Mouse (Mus musculus) gastrocnemius, postnatal 25 days (tissue): ENCODE results near the gene 6030452D12Rik. TPM values are rescaled to one million over a fixed set of nuclear protein-coding genes. Genes with fewer than 3 reads are reported as not detected.

Source experiments
- DNase-seq: peaks from one replicate; pipeline ENCODE4 v3.0.0; 2022
- total RNA-seq, 2 experiments: library from RNA; stranded (reverse); gene quantifications; 1 replicate in 1 of 2; 2 replicates in 1 of 2; pipeline ENCODE4 v1.2.3; 2021

Gene 6030452D12Rik
- total RNA-seq, 2 experiments from 2014 or later: not detected

DNA sequence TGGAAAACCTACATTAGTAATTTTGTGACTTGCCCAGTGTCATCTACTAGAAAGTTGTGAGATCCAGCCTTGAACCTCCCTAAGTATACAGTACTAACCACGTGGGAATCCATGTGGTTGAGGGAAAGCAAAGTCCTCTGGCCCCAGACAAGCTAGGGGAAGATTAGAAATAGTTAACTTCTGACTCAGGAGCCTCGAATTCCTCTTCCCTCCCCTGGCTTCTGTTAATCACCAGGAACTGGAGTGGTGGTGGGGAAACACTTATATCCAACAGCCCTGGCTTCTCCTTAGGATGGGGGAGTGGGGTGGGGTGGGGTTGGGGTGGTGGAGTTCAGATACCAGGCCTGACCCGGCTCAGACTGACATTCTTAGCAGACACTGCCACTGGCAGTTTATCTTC, 18.4 kb downstream of the 6030452D12Rik start:
- DNase-seq: no peak

GRCm38 (mm10) chr8:106520578-106520977, 20.3 kb downstream of the 6030452D12Rik start:
- no peak for DNase-seq

- no peak for DNase-seq
Measured at GRCm38 (mm10) chr8:106521845-106522244, 21.5 kb downstream of the 6030452D12Rik start.

DNA sequence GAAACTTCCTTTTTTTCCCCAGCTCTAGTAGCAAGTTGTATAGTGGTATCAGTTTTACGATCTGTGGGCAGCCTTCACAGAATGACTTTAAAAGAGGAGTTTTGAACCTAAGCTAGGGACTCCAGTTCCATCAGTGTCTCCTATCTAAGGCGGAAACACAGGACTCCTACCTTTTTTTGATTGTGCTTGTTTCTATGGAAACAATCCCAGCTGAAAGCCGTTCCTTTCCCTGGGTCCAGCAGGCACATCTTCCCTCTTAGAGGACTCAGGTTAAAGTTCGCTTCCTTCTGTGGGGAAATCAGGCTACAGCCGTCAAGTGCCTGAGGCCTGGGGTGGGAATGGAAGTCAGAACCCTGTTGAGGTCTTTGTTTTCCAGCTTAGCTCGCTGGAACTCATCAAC, 26.4 kb downstream of the 6030452D12Rik start:
- DNase-seq: no peak

DNA sequence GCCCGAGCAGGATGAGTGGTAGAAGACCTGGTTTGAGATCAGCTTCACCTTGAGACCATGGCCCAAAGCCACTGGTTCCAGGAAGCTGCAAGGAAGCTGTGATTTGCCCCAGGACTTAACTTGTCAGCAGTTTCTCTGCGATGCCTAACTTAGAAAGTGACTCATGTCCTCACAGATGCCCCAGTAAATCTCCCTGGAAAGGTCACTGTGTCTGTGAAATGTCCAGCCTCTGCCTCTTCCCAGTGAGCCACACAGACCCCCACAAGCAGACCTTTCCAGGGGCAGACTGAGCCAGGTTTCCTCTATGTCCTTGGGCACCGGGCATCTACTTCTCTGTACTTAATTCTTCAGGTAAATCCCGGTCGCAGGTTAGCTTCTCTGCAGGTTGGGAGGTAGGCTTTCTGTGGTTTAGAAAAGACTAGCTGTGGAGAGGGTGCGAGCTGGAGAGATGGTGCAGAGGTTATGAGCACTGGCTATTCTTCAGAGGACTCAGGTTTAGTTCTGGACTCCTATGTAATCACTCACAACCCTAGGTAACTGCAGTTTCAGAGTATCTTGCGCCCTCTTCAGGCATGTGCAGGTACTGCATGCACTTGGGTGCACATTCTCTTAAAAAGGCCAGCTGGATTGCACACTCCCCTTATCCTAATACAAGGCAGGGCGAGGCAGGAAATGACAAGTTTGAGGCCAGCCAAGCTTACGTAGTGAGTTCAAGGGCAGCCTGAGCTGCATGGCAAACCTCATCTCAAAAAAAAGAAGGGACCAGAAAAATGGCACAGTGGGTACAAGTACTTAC, 27.1 kb downstream of the 6030452D12Rik start:
- no peak for DNase-seq

DNA sequence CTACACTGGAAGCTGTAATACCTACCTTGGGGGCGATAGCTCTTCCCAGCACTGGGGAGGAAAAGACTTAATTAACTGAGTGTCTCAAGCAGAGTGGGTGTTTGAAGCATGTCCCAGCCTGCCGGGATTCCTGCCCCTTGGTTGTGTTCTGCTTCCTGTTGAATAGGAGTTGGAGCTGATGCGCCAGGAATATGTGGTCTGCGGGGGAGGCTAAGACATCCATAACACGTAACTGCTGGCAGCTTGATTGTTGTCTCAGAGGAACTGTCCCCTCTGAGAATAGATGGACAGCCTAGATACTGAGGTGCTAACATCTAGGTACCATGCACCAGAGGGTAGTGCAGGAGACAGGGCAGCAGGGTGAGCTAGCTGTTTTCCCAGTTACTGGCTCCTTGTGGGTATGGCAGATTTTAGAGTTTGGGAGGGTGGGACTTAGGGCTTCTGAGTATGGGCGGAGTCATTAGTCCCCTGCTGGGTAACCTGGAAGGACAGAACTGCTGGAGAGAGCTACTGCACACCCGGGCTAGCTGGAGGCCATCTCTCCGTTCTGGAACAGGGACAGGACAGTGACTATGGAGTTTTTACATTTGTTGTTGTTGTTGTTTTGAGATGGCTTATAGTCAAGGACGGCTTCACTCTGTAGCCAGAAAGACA, 28.4 kb downstream of the 6030452D12Rik start:
- DNase-seq: no peak

GRCm38 (mm10) chr8:106529885-106530482, 29.7 kb downstream of the 6030452D12Rik start:
- no peak for DNase-seq

GRCm38 (mm10) chr8:106530566-106530965, 30.2 kb downstream of the 6030452D12Rik start:
- no peak for DNase-seq

- DNase-seq: no peak
Measured at GRCm38 (mm10) chr8:106533709-106534108, 33.4 kb downstream of the 6030452D12Rik start.

- DNase-seq: no peak
Measured at GRCm38 (mm10) chr8:106534449-106534848, 34.1 kb downstream of the 6030452D12Rik start.

DNA sequence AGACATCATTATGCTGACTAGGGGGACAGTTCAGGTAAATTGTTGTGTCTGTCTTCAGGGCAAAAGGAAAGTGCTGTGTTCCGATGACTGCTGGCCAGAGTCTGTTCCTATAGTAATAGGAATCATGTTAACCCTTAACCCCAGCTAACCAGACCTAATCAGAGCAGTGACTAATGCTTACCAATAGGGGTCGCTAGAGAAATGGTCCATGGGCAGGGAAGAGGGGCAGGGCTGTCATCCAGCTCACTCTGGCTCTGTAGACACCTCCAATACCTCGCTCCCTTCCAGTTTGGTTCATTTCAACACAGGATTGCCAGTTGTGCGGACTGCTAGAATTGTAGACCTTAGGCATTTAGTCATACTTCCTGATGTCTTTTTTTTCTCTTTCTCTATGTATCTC, 35.1 kb downstream of the 6030452D12Rik start:
- DNase-seq: no peak

- DNase-seq: no peak
Measured at GRCm38 (mm10) chr8:106539193-106539592, 38.9 kb downstream of the 6030452D12Rik start.

DNA sequence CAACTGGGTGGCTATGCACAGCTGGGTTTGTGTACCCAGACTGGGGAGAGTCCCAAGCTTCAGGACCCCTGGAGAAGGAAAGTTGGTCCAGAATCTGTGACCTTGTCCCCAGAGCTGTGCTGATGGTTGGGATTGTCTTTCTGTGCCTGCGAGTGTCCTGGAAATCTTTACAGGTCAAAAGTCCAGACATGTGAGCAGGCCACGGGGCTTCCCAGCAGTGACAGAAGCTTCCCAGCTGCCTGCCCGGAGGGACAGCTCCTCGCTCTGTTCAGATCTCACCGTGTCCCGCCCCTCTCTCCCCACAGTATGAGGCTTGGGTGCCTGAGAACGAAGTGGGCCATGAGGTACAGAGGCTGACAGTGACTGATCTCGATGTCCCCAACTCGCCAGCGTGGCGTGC, 40.7 kb downstream of the 6030452D12Rik start:
- DNase-seq: no peak

GRCm38 (mm10) chr8:106543043-106543442, 42.7 kb downstream of the 6030452D12Rik start:
- DNase-seq: no peak

- no peak for DNase-seq
Measured at GRCm38 (mm10) chr8:106545149-106545548, 44.8 kb downstream of the 6030452D12Rik start.

DNA sequence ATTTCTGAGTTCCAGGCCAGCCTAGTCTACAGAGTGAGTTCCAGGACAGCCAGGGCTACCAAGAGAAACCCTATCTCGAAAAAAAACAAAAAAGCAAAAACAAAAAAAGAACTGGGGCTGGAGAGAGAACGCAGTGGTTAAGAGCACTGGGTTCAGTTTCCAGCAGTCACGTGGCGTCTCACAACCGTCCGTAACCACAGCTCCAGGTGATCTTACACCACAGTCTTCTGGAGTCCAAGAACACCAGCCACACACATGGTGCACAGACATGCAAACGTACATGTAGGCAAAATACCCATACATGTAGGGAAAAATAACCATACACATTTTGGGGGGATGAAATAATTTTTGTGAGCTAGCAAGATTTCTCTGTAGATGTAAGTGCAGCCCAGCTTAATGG, 46.4 kb downstream of the 6030452D12Rik start:
- DNase-seq: no peak

DNA sequence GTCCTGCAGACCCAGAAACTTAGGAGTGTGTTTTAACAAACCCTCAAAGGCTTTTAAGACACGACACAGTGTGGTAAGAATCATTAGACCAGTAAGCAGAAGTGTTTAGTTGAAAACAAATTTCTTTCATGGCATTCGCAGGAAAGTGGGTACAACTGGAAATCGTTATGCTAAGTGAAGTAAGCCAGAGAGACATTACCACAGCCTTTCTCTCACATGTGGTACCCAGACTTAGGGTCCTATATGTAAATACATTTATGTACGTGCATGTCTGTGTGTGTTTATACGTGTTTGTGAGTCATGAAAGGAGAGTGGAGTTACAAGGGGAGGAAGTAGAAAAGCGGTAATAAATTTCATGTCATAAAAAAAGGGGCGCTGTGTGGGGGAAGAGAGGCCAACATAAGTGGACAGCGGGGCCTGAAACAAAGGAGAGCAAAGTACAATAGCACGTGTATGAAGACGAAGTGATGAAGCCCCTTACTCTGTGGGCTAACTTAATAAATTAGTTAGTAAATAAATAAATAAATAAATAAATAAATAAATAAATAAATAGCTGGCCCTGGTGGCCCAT, 48.1 kb downstream of the 6030452D12Rik start:
- no peak for DNase-seq

DNA sequence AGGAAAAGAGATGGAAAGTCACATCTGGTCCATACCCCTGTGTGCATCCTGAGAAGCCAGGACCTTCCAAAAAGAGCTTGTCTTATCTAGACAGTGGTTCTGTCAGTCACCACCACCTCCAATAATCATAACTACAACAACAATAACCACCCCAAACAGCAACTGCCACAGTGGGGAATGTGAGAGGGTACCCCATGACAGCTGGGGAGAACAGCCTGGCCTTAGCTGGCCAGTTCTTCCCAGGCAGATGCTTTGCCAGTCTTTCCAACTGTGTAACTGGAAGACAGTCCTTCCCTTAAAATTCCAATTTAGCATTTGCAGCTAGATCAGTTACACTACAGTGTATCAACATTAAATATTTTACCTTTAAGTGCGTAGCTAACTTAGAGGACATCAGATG, 50.6 kb downstream of the 6030452D12Rik start:
- no peak for DNase-seq

GRCm38 (mm10) chr8:106554011-106554410, 53.7 kb downstream of the 6030452D12Rik start:
- DNase-seq: no peak

DNA sequence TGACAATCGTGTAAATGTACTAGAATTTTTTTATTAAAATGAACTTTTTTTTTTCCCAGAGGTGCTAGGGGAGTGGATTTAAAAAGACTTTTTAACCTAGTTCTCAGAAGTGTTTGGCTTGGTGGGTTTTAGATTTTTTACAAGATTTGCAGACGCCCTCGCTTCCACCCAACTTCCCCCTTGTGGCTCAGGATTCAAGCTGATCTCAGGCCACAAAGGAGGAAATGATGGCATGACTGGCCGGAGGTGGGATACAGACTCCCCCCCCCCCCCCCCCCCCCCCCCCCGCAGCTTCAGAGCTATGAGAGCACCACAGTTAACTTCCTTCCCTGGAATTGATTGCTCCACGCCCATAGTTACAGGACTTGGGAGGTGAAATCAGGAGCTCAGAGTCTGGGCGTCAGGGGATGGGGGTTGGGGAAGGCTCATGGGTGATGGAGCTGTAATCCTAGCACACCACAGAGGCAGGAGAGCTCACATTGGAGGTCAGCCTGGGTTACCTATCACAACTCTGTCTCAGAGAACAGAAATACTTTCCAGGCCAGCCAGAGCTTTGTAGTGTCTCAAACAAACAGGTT, 55.8 kb downstream of the 6030452D12Rik start:
- DNase-seq: no peak
